Mouse (Mus musculus) erythroblast, adult 5-6 weeks (primary cell): ENCODE data around the gene Gm20388. TPM values are rescaled to one million over a fixed set of nuclear protein-coding genes. Genes with fewer than 3 reads are reported as not detected.

ENCODE experiments used
- ATAC-seq: replicated peaks from 2 replicates; pipeline ENCODE4 v1.8.0; 2016; ENCODE audit warnings: moderate number of reproducible peaks, mild to moderate bottlenecking, moderate TSS enrichment, inconsistent platforms; ENCODE audit not compliant: poor library complexity, low FRiP score, severe bottlenecking
- total RNA-seq, 2 experiments: library from RNA; stranded (forward) in 1 of 2; stranded (reverse) in 1 of 2; fragments of 150-400 nt in 1 of 2; fragments of 200-764, 138-1000 nt in 1 of 2; gene quantifications; 2 replicates each; pipeline versions ENCODE4 v1.2.3 to v1.2.4; 2015 to 2017; ENCODE audit warnings: low replicate concordance in 2 of 2

Gm20388 gene
- total RNA-seq, 2 experiments from 2014 or later, result 2.9 to 7.8 TPM

DNA sequence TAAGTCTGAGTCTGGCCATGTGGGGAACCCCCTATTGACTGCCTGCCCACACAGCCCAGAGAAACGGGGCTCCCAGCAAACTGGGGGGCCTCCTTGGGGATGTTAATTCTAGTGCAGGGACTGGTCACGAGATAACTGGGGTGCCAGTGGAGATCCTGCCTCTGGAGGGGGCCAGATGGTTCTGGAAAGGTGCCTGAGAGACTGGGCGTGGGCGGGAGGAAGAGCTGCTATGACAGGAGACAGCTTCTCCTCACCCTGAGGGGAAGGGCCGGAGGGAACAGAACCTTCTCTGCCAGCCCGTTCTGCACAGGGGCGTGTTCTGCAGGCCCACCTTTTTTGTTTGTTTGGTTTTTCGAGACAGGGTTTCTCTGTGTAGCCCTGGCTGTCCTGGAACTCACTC, 2955.6 kb downstream of the Gm20388 start:
- no peak for ATAC-seq

DNA sequence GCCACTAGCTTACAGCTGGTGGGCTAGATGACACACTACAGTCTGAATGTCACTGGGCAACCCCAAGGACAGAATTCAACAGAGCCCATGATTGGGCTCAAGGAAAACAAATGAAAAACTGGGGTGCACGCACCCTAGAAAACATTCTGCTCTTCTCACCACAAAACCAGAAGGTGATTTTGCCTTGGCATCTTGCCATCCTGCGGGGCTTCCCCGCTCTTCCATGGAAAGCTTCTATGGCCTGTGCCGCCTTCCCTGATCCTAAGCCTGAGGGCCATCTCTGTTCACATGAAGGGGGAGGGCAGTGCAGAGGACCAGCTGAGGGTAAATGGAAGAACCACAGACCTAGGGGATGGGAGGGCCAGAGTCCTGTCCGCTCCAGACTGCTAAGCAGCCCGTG, 2957.3 kb downstream of the Gm20388 start:
- ATAC-seq, result no peak

DNA sequence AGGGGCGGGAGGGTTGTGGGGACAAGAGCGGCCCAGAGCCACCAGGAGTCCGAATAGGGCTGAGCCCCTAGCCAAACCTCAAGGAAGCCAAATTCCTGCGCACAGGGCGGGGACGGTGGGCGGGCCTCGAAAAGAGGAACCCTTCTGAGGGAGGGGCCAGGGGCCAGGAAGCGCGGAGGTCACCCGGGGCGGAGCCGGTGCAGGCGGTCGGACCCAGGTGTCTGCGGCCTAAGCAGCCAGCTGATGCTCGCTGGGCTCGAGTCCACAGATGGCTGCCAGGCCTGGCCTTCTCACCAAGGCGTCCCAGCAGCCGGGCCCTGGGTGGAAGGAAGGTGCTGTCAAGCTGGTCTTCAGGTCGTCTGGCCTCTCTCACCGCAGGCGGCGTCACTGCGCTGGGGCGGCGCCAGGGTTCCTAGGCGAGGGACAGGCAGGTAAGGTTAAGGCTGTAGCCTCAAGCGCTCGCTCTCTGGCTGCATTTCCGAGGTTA, 2959.8 kb downstream of the Gm20388 start:
- no peak for ATAC-seq

DNA sequence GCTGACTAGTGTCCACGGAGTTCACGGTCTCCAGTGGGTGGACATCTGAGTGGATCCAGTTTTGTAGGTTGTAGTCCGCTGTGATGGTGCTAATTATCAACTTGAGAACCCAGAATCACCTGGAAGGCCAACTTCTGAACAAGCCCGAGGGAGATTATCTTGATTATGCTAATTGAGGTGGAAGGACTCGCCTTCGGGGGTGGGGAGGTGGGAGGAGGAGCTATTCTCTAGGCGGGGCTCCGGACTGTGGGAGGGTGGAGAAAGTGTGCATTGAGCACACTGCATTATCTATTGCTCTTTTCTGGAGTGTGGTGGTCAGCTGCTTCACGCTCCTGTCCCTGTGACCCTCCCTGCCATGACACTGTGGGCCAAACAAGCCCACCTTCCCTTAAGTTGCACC, 2961.0 kb downstream of the Gm20388 start:
- no peak for ATAC-seq

DNA sequence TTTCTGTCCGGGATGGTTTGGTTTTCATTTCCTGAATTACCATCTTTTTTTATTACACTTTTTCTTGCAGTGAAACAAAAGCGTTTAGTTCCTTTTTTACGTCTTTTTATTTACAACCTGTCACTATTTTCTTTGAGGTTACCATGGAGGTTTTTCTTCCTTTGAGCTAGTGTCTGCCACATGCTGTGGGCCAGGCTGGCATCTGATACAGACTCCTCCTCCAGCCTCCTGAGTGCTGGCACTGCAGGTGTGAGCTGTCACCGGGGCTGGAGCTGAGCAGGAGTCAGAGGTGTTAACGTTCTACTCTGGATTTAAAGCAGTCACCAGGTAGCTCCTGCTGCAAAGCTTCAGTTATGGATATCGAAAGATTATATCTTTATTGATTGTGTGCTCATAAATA, 2962.5 kb downstream of the Gm20388 start:
- ATAC-seq, result no peak

DNA sequence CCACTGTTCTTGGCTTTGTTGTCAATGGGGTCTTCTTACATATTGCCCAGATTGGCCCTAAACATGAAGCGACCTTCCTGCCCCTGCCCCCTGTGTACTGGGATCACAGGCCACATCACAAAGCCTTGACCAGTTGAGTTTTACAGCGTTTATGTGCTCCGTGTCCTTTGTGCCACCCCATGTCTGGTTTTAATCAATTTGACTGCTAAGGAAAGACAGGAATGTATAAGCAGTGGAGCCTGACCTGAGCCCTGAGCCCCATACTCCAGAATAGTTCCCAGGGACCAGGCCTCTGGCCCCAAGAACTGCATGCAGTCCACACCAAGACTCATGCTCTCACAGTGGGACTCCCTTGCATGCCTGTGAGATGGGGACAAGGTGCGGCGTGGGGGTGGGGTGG, 2964.5 kb downstream of the Gm20388 start:
- ATAC-seq, result no peak

DNA sequence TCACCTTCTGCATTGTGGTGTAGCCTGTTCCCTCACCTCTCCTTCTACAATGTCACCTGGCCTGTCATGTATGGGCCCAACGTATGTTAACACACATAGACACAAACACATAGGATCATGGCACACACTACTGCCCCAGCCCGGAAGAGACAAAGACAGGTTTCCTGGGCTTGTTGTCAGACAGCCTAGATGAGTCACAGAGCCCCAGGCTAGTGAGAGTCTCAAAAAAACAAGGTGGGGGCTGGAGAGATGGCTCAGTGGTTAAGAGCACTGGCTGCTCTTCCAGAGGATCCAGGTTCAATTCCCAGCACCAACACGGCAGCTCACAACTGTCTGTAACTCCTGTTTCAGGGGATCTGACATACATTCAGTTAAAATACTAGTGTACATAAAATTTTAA, 2967.6 kb downstream of the Gm20388 start:
- ATAC-seq, result no peak

DNA sequence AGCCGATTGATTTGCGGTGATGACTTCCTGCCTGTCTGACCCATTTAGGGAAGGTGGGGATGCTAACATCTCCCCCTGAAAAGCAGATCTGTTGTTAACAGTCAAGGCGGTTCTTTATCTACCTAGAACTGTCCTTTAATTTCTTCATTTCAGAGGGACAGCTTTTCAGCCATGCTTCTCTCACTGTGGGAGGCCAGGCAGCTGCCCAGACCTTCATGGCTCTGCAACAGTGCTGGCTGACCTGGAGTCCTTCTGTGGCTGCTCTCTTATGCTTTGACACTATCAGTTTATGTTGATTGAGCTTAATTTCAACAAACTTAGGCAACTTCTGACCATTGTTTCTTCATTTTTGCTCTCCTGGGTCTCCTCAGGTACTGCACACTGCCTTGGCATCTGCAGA, 2969.7 kb downstream of the Gm20388 start:
- ATAC-seq, result no peak

DNA sequence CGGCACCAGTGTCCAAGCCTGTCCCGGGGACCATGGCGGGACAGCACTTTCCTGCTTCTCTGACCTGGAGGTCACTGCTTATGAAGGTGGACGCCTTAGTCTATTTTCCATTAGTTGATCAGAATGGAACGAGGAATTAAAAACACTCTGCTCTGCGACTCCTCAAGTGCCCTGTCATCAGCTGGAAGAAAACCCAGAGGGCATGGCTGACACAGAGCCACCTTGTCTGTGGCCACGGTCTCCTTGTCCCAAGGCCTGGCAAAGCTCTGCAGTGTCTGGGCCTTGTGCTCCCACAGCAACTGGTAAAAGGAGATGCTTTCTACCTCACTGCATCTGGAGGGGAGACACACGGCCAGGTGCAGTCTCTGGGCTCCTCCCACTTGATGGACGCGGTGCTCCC, 2973.0 kb downstream of the Gm20388 start:
- no peak for ATAC-seq

DNA sequence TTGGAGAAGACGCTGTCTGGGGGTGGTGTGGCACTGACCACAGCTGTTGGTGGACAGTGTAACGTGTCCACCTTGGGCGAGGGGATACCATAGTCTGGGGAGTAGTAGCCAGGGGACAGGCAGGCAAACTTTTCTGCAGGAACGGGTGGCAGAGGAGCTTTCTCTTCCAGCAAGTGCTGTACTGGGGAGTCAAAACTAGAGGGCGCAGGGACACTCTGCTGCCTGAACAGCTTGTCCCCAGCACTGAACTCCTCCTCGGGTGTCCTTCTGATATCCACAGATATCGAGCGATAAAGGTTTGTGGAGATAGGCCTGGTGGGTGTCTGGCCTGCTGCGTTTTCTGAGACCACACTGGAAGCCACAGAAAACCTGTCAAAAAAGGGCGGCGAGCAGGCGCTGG, 2980.8 kb downstream of the Gm20388 start:
- no peak for ATAC-seq

DNA sequence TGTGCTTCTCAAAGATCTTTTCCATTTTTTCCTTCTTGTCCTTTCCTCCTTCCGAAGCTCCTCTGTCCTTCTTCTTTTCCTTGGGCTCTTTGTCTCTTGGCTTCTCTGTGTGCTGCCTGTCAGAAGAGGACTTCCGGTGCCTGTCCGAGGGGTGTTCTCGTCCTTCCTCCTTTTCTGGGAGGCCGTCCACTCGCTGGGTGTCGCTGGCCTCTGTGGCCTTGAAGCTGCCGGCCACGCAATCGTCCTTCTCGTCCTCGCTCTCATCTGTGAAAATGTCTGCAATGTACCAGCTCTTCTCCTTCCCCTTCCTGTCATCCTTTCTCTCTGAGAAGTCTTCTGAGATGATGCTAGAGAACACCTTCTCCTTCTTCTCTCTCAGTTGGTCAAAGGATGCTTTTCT, 2982.8 kb downstream of the Gm20388 start:
- ATAC-seq, result no peak

DNA sequence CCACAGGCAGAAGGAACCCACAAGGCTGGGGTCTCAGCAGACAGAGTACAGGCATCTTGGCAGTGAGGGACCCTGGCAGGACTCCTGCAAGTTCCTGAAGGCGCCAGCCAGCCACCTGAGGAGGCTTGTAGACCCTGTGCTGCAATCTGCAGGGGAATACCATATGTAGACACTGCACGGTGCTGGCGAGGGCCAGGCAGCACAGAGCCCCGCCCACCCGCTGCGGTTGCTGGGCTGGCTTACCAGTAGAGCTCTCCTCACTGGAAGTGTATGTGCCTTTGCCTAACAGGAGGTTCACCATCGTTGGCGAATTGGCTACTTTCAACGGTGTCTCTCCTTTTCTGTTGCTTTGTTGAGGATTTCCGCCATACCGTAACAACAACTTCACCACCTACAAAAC, 2985.7 kb downstream of the Gm20388 start:
- ATAC-seq, result no peak

DNA sequence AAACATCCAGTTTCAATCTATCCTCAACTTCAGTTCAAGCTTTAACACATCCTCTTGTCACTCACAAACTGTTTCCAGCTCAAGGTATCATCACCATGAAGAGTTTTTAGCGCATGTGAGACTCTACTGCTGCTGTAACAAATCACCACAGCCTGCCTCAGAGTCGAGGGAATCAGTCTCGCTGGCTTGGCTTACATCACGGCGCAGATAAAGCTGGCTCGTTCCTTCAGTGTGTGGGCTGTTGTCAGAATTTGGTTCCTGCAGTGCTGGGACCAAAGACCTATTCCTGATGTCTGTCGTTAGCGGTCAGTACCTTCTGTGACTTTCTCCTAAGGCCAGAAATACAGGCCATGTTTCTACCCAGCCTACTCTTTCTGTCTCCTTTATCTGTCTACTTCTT, 2986.6 kb downstream of the Gm20388 start:
- ATAC-seq, result no peak

DNA sequence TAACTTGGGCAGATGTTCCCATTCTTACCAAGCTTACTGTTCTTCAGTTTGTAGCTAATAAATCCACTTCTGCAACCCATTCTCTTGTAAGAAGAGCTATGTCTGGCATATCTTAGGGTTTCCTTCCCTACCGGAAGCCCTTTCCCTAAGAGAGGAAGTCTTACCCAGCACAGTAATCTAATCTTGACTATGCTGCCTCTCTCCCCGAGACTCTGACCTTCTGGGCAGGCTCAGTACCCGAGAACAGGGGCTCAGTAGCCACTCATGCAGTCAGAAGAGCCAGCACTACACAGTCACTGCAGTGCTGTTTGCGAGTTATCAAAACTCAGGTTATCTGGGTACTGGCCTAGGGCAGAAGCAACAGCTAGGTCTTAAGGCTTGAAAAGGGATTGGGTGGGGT, 2987.4 kb downstream of the Gm20388 start:
- no peak for ATAC-seq

DNA sequence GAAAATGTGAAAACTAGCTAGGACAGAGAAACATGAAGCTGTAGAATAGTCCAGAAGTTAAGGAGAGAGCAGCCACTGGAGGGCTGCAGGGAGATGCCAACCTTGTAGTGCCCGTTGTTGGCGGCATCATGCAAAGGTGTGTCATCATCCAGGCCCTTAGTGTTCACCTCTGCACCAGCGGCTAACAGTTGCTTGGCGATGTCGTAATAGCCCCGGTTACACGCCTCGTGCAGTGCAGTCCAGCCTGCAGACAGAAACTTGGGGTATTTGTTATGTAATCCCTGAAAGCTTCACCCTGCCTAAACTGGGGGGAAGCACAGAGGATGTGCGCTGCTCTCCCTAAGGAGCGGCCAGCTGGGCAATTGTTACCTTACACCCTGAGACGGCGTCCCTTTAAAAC, 2987.8 kb downstream of the Gm20388 start:
- ATAC-seq, result no peak

DNA sequence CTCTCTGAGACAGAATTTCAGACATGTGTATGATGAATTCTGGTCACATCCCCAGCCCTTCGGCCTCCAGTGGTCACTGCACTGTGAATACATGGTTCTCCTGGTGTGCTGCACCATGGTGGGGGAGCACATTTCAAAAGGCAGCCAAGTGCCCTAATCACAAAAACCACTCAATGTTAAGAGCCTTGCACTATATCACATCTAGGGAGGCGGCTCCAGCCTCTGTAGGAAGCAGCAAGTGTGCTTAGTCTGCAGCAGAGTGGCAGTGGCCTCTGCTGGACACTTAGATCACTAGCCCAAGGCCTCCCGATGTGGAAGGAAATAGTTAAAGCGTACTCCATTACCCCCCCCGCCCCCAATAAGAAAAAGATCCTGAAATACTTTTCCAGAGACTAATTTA, 2988.4 kb downstream of the Gm20388 start:
- no peak for ATAC-seq

DNA sequence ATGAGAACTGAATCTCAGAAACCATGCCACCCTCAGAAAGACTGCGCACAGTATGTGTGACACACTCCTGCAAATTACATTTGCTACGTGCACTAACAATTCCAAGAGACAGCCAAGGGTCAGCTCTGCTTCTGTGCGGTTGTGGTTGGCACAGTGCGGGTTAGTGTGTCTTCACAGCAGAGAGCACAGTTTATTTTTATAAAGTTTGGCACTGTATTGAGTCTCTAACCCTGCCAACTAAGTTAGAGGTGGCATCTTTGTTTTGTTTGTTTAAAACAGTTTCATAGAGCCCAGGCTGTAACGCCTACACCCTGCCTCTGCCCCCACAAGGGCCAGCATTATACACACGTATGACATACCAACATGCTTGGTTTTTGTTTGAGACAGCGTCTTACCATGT, 2990.8 kb downstream of the Gm20388 start:
- no peak for ATAC-seq

DNA sequence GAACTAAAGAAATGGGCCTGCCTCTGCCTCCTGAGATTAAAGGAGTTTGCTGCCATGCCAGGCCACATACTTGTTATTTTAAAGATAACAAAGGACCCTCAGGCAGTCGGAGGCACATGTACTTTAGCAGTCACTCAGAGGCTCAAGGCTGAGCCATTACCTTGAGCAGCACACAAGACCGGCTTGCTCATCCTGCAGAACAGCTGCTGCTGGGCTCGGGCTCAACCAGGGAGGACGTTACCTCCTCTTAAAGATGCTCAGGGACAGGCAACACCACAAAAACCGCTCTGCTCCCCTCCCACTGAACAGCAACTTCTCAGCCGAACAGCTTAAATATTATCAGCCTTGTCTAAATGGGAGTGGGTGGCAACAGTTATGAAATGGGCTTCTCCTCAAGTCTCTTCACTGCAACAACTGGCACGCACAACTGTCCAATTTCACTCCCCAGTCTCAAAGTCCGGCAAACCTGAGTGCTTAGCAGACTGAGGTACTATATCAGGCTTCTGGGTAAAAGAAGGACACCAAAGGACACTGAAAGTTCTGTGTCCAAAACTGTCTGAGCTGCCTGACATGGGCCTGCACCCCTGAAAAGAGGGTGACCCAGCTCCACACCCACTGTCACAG, 2991.4 kb downstream of the Gm20388 start:
- ATAC-seq, result no peak

DNA sequence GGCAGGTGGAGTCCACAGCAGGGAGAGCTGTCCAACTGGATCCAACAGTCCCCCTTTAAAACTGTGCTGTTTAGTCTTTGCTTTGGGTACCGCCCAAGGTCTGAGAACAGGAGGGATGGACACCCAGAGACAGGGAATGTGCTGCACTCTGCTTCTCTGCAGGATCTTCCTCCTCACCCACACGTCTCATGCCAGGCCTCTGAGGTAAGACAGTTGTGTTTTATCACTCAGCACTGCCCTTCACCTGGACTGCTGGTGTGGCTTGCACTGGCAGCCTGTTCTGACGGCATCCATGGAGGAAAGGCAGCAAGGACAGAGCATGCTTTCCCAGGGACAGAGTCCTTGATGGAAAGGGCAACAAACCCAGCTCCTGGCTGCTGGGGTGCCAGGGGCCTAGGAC, 2991.9 kb downstream of the Gm20388 start:
- no peak for ATAC-seq

DNA sequence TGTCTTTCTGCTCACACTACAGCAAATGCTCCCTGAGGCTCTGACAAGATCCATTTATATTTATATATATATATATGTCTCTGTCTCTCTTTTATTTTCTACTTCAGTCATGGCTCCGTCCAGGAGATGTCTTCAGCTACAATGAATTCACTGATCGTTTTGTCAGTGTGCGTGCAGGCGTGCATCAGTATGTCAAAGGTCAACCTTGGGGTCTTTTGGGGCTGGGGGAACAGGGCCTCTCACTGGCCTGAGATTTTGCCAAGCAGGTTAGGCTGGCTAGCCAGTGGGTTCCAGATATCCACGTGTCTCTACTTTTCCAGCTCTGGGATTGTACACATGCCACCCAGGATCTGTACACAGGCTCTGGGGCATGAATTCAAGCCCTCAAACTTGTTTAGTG, 2992.4 kb downstream of the Gm20388 start:
- ATAC-seq, result no peak

DNA sequence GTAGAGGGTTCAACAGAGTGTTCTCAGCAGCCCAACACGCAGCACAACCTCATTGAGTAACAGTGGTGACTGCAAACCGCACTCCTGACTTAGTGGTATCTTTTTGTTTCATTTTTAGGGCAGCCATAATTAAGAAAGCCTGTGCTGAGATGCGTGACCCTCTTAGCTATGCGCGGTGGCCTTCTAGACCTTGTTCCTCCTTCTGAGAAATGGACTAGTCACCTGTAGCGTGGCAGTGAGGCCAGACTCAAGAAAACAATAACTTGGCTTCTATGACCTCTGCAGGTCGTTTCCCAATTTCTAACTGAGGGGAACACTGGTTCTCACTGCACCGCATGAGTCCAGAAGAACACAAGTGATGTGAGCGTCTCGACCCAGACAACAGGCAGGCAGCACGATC, 2993.9 kb downstream of the Gm20388 start:
- no peak for ATAC-seq

DNA sequence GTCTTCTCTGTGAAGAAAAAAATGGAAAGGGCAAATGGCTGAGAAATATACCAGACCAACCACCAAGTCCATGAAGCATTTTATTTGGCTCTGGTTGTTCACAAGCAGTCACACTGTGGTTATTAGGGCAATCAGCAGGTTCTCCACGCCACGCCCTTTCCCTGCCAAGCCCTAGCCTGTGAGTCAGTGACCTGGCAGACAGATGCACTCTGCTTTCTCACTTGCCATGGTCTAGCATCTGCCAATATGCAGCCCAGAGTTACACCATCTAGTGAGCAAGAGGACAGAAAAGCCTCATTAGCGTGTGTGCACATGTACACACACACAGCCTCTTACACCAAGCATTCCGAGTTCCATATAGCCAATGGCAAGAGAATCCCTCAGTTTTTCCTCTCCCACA, 2994.7 kb downstream of the Gm20388 start:
- peak; percentile 73 for ATAC-seq
